Mouse (Mus musculus): ENCODE results near the gene Thra. TPM values are rescaled to one million over a fixed set of nuclear protein-coding genes. Genes with fewer than 3 reads are reported as not detected.

Thra gene
- polyA plus RNA-seq, 1 experiment from 2014 or later = 9.5 TPM

DNA sequence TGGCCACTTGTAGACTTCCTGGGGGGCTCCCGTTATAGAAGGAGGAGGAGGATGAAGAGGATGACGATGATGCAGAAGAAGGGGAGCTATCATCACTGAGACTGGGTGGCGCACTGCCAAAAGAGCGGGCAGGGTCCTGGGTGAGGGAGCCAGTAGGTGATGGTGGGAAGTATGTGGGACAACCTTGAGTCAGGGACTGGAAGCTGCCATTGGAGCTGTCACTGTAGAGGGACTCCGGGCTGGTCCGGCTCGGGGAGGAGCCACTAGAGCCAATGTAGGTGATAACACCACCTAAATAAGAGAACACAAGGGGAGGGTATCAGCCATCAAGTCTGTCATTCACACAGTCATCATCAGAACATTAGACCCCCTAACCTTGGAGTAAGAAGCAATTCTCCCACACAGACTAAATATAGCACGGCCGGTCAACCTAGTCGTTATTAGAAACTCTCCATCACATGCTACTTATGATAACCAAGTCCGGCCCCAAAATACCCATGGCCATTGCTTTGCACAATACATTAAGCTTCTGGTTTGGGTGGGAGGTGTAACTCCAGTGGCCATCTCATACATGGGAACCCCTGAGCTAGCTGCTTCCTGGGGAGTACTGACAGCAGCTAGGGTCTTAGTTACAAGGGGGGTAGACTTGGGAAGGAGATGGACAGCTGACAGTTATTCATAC is 31.5 kb downstream of the Thra start:
- Histone ChIP-seq H3K36me3 (peaks cover 23% of the 10 kb centered on the region), H3K9me3 (replicated peaks) (no peaks in the 10 kb centered on the region), H3K27ac (replicated peaks) (no peak overlapping the region), H3K27me3 (ENCODE audit: low read depth, poor library complexity, severe bottlenecking) (peaks cover 8% of the 10 kb centered on the region; the same call in 1 of the 2 replicates), H3K4me1 (peaks cover 76% of the 10 kb centered on the region), H3K4me3 (no peak overlapping the region)
- 93% methylated on average over 11 of the region's 11 CpGs for WGBS
- no peak for DNase-seq (ENCODE audit: low spot score)

DNA sequence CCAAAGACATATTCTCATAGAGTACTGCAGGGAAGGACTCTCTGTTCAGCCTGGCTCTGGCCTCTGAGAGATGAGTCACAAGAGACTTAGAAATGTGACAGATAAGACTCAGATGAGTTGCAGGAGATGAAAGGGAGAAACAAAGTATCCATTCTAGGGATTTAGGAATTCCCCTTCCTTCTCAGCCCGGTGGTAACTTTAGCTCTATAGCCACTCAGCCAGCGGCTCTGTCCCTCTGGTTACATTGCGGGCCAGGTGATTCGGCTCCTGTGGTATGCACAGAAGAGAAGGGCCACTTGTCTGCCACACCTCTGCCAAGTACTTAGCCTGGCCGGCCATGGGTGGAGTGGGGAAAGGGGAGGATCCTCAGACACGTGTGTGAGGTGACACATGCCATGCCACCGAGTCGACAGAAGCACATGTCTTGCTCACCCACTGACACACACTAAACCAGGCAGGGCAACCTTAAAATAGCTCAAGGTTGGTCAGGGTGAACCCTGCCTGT is 32.3 kb downstream of the Thra start:
- H3K36me3 ChIP-seq = peaks cover 23% of the 10 kb centered on the region
- WGBS = 86% methylated on average over 8 of the region's 8 CpGs
- peaks cover 74% of the 10 kb centered on the region for H3K4me1 ChIP-seq
- no peak for DNase-seq (ENCODE audit: low spot score)
- H3K27ac ChIP-seq (replicated peaks) = no peak overlapping the region
- H3K27me3 ChIP-seq (ENCODE audit: low read depth, poor library complexity, severe bottlenecking) = peaks cover 8% of the 10 kb centered on the region; the same call in 1 of the 2 replicates
- no peaks in the 10 kb centered on the region for H3K9me3 ChIP-seq (replicated peaks)
- no peak overlapping the region for H3K4me3 ChIP-seq

GRCm38 (mm10) chr11:98773635-98774295 is 33.3 kb downstream of the Thra start:
- WGBS = 2% methylated on average over 37 of the region's 37 CpGs
- H3K27me3 ChIP-seq (ENCODE audit: low read depth, poor library complexity, severe bottlenecking) = peaks cover 8% of the 10 kb centered on the region; the same call in 1 of the 2 replicates
- peaks cover 66% of the 10 kb centered on the region for H3K4me1 ChIP-seq
- peak overlapping the region; percentile 56 for H3K4me3 ChIP-seq
- peaks cover 22% of the 10 kb centered on the region for H3K36me3 ChIP-seq
- peak overlapping the region; percentile 83 for H3K27ac ChIP-seq (replicated peaks)
- no peaks in the 10 kb centered on the region for H3K9me3 ChIP-seq (replicated peaks)
- peak; percentile 94 for DNase-seq (ENCODE audit: low spot score)

DNA sequence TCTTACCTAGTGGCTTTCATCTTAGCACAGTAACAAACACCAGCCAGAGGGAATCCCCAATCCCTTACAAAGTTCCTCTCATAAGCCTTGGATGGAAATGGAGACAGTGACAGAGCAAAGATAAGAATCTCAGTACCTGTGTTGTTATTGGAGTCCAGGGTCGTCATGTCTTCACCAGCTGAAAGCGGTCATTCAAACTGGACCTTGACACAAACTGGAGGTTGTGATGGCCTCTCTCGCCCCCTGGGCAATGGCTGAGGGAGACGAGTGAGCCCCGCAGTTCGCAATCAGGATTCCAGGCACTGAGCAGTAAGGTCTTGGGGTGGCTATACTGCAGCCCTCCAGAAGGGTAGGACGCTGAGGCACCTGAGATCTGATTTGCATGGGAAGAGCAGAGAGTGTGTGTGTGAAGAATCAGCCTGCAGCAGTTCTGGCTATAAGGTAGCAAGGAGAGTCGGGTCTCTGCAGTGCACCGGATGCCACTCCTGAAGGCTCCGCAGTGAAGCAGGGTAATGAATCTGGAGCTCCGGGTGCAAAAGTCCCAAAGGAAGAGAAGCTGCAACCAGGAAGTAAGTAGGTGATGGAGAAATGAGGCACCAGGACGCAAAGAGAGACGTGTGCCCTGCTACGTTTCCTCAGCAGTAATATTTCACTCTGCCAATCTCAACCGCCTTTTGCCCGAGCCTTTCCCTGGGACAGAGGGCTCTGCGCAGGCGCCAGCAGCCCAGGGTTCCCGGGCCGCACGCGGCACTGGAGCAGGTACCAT is 34.3 kb downstream of the Thra start, which contains the start of gene Nr1d1:
TSS of gene Nr1d1 (minus strand) at position 752 of the 766 bp plus-strand sequence.
- 2% methylated on average over 22 of the region's 22 CpGs for WGBS
- H3K9me3 ChIP-seq (replicated peaks) = no peaks in the 10 kb centered on the region
- H3K4me3 ChIP-seq = peak within 1 kb of the TSS; percentile 56
- DNase-seq (ENCODE audit: low spot score) = no peak
- H3K27ac ChIP-seq (replicated peaks) = peak within 1 kb of the TSS; percentile 83
- H3K27me3 ChIP-seq (ENCODE audit: low read depth, poor library complexity, severe bottlenecking) = peaks cover 8% of the 10 kb centered on the region; the same call in 1 of the 2 replicates
- peaks cover 13% of the 10 kb centered on the region for H3K36me3 ChIP-seq
- peaks cover 57% of the 10 kb centered on the region for H3K4me1 ChIP-seq

DNA sequence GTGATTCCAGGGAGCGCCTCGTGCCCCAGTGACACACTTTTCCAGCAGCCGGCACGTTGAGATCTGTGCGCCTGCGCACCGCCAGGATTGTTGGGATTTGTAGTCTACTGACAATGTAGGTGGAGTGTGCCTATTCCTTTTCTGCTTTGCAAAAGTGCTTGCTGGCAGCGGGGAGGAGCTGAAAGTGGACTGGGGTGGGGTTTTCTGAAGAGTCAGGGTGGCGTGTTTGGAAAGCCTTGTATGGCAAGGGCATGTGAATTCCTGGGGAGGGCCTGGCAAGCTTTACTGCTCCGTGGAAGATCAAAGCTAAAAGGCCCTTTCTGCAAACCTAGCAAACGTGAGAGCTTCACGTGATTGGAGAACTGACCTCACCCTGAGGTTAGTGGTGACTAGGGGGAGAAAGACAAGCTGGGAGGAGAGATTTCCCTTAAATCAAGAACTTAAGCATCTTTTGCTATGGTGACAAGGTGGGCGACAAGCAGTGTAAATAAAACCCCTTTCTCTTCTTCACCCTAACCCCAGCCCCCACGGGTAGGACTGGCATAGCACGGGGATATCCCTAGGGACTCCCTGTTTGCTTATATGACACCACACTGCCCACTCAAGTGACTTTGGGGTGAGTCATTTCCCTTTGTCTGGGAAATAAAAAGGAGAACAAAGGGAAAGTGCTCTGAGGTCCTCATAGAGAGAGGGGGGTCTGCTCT is 35.1 kb downstream of the Thra start:
- H3K27me3 ChIP-seq (ENCODE audit: low read depth, poor library complexity, severe bottlenecking) = peaks cover 8% of the 10 kb centered on the region; the same call in 1 of the 2 replicates
- H3K36me3 ChIP-seq = peaks cover 6% of the 10 kb centered on the region; the same call in 1 of the 2 replicates
- peak overlapping the region; percentile 56 for H3K4me3 ChIP-seq
- H3K4me1 ChIP-seq = peaks cover 57% of the 10 kb centered on the region
- H3K27ac ChIP-seq (replicated peaks) = peak overlapping the region; percentile 83
- WGBS = 11% methylated on average over 15 of the region's 15 CpGs
- no peaks in the 10 kb centered on the region for H3K9me3 ChIP-seq (replicated peaks)
- peak; percentile 92 for DNase-seq (ENCODE audit: low spot score)

GRCm38 (mm10) chr11:98776052-98776764 is 35.8 kb downstream of the Thra start:
- H3K9me3 ChIP-seq (replicated peaks) = no peaks in the 10 kb centered on the region
- 0 out of 2 replicates have a peak, but pooled peaks cover 3% of the 10 kb centered on the region for H3K36me3 ChIP-seq
- H3K4me3 ChIP-seq = peak overlapping the region; percentile 56
- peaks cover 63% of the 10 kb centered on the region for H3K4me1 ChIP-seq
- WGBS = 61% methylated on average over 12 of the region's 12 CpGs
- H3K27me3 ChIP-seq (ENCODE audit: low read depth, poor library complexity, severe bottlenecking) = peaks cover 8% of the 10 kb centered on the region; the same call in 1 of the 2 replicates
- peak overlapping the region; percentile 83 for H3K27ac ChIP-seq (replicated peaks)
- no peak for DNase-seq (ENCODE audit: low spot score)

GRCm38 (mm10) chr11:98776843-98777590 is 36.6 kb downstream of the Thra start:
- Histone ChIP-seq H3K4me1 (peaks cover 71% of the 10 kb centered on the region), H3K27me3 (ENCODE audit: low read depth, poor library complexity, severe bottlenecking) (peaks cover 8% of the 10 kb centered on the region; the same call in 1 of the 2 replicates), H3K9me3 (replicated peaks) (no peaks in the 10 kb centered on the region), H3K27ac (replicated peaks) (peak overlapping the region; percentile 83), H3K4me3 (peak overlapping the region; percentile 27), H3K36me3 (no peaks in the 10 kb centered on the region)
- peak; percentile 68 for DNase-seq (ENCODE audit: low spot score)
- 5% methylated on average over 9 of the region's 9 CpGs for WGBS

DNA sequence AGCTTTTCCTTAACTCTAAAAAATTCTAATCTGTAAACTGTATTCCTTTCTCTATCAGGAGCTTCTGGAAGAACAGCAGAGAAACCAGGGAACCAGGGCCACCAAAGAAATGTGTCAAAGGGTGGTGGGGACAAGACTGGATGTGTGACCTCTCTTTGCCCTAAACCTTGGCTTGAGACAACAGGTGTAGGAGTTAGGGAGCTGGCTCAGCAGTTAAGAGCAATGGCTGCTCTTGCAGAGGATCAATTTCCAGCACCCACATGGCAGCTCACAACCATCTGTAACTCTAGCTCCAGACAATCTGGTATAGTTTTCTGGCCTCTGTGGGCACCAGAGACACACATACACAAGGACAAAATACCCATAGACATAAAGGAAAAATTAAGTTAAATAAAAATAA is 37.5 kb downstream of the Thra start:
- Histone ChIP-seq H3K27ac (replicated peaks) (no peak overlapping the region), H3K9me3 (replicated peaks) (no peaks in the 10 kb centered on the region), H3K27me3 (ENCODE audit: low read depth, poor library complexity, severe bottlenecking) (peaks cover 8% of the 10 kb centered on the region; the same call in 1 of the 2 replicates), H3K4me3 (no peak overlapping the region), H3K4me1 (peaks cover 72% of the 10 kb centered on the region), H3K36me3 (no peaks in the 10 kb centered on the region)
- DNase-seq (ENCODE audit: low spot score) = no peak

- no peaks in the 10 kb centered on the region for H3K36me3 ChIP-seq
- peaks cover 70% of the 10 kb centered on the region for H3K4me1 ChIP-seq
- peak overlapping the region; percentile 89 for H3K27ac ChIP-seq (replicated peaks)
- 13% methylated on average over 14 of the region's 14 CpGs for WGBS
- H3K27me3 ChIP-seq (ENCODE audit: low read depth, poor library complexity, severe bottlenecking) = peaks cover 19% of the 10 kb centered on the region
- no peaks in the 10 kb centered on the region for H3K9me3 ChIP-seq (replicated peaks)
- peak overlapping the region; percentile 43 for H3K4me3 ChIP-seq
- DNase-seq (ENCODE audit: low spot score) = peak; percentile 41
Measured at GRCm38 (mm10) chr11:98781851-98782512, 41.5 kb downstream of the Thra start.

GRCm38 (mm10) chr11:98782651-98783235 is 42.3 kb downstream of the Thra start:
- H3K4me1 ChIP-seq = peaks cover 71% of the 10 kb centered on the region
- H3K4me3 ChIP-seq = peak overlapping the region; percentile 43
- peaks cover 19% of the 10 kb centered on the region for H3K27me3 ChIP-seq (ENCODE audit: low read depth, poor library complexity, severe bottlenecking)
- peak overlapping the region; percentile 89 for H3K27ac ChIP-seq (replicated peaks)
- DNase-seq (ENCODE audit: low spot score) = peak; percentile 65
- WGBS = 2% methylated on average over 17 of the region's 17 CpGs
- no peaks in the 10 kb centered on the region for H3K9me3 ChIP-seq (replicated peaks)
- no peaks in the 10 kb centered on the region for H3K36me3 ChIP-seq

Data from midbrain, embryonic 10.5 days (tissue).